Mouse (Mus musculus) adrenal gland, adult 18-20 months (tissue): ENCODE results near the gene Dzip3. TPM values are rescaled to one million over a fixed set of nuclear protein-coding genes. Genes with fewer than 3 reads are reported as not detected.

Experiments
- total RNA-seq, 2 experiments: library from RNA; stranded (reverse); gene quantifications; 1 replicate in 1 of 2; 2 replicates in 1 of 2; pipeline ENCODE4 v1.2.3; 2021

Dzip3 gene
- total RNA-seq, 2 experiments from 2014 or later: 13.6 to 14.1 TPM

Other genes with a start within 250 kb of the Dzip3 start
- gene Trat1, start 222.1 kb downstream of the Dzip3 start, total RNA-seq: not detected
- gene Retnlb, start 177.3 kb downstream of the Dzip3 start, total RNA-seq: not detected
- gene Retnla, start 151.6 kb downstream of the Dzip3 start, total RNA-seq: 10 to 100 TPM in 1 of 2 experiments, 1 to 10 TPM in 1; 6.0 to 48.5 TPM
- not detected for gene Retnlg, start 121.5 kb downstream of the Dzip3 start, total RNA-seq
- 1 to 10 TPM; 1.2 to 1.3 TPM for gene Cip2a, start within 50 bp of the Dzip3 start, total RNA-seq
- gene Myh15, start 63.3 kb upstream of the Dzip3 start, total RNA-seq: not detected